Mouse (Mus musculus) right cerebral cortex, postnatal 36 days (tissue): ENCODE results near the gene Snx29.

Source experiments
- DNase-seq, 2 experiments: peaks; one replicate each; pipeline ENCODE4 v3.0.0; 2022; ENCODE audit warnings: low spot score in 2 of 2, mixed read lengths in 1 of 2

Snx29 gene

GRCm38 (mm10) chr16:11778715-11779460 is 456.2 kb downstream of the Snx29 start:
- peak; percentile 39 for DNase-seq

GRCm38 (mm10) chr16:11782082-11782481 is 459.4 kb downstream of the Snx29 start:
- DNase-seq: no peak

DNA sequence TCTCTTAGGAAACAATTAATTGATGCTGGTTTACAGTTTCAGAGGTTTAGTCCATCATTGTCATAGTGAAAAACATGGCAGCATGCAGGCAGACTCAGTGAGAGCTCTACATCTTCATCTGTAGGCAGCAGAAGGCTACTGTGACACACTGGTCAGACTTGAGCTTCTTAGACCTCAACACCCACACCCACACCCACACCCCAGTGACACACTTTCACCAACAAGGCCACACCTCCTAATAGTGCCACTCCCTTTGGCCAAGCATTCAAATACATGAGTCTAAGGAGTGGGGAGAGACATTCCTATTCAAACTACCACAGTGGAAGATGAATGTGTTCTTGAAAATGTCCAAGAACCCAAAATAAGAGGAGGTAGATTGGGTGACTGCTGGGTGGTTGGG is 460.6 kb downstream of the Snx29 start:
- DNase-seq: no peak

DNA sequence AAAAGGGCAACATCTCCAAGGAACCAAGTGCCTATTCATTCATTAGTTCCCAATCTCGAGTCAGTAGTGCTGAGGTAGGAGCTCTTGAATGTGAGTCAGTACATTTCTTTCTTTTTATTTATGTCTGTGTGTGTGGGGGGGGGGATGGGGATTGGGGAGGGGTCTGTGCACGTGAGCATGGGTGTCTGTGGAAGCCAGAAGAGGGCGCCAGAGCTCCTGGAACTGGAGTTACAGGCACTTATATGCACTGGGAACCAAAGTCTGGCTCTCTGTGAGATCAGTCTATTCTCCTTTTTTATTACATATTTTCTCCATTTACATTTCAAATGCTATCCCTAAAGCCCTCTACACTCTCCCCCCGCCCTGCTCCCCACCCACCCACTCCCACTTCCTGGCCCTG is 461.6 kb downstream of the Snx29 start:
- DNase-seq: no peak

DNA sequence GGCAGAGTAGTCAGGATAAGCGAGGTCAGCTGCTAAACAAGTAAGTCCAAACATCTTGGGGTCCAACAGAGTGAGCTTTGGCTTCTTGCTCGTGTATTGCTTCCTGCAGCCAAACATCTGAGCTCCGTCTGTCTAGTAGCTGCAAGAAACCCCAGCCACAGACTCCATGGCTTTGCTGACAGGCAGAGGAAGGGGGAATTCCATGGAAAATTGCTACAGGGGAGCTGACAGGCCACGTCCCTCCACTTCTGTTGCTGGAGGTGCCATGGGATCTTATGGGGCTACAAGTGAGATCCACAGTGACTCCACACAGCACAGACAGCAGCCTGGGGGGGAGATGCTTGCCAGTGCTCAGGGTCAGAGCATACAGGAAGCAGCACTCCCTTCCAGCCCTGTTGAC is 463.1 kb downstream of the Snx29 start:
- DNase-seq: no peak

DNA sequence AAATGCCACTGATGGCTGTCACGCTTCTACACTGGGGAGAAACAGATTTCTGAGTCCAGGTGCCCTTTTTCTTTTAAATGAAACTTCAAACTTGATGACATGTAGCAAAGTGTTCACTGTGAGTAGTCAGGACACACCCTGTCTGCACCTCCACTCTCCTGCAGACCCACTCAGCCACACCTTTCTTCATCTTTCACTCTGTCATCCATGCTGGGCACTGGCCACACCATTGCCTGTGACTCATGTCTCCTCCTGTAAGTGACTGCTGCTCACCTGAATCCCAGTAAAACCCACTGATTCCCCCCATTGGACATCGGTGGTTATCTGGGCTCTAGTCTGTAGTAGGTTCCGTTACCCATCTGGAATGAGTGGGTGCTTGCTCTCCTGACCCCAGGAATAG is 467.8 kb downstream of the Snx29 start:
- no peak for DNase-seq

DNA sequence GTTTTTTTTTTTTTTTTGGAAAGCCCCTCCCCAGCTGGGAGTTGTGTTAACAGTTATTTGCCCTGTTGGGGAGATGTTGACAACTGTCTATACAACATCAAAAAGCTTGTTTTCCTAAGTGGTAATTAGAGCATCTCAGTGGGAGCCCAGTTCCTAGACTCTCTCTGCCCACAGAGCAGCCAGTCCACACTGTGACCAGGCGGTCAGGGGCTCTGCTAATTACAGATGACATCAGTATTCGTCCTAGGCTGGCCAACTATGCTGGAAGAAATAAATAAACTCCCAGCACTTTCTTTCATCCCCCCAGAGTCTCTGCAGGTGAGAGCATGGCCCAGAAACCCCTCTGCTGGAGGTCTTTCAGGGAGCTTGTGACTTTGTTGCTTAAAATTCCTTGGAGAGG is 470.7 kb downstream of the Snx29 start:
- no peak for DNase-seq

DNA sequence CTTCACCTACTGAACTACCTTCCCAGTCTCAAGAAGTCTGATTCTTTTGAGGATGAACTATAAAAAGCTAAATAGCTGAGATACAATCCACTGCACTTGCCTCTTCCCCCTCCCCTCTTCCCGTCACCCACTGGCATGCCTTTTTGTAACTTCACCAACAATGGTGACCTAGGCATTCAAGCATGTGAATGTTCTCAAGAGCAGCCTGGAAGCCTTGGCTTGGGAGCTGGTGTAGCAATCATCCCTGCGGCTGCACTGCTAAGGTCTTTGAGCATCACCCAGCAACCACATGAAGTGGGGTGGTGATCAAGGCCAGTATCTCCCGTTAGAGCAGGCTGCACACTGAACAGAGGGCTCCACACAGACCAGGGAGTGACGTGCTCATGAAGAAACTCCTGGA is 471.9 kb downstream of the Snx29 start:
- DNase-seq: no peak

- no peak for DNase-seq
Measured at GRCm38 (mm10) chr16:11795758-11796460, 473.2 kb downstream of the Snx29 start.

GRCm38 (mm10) chr16:11801960-11802539 is 479.3 kb downstream of the Snx29 start:
- no peak for DNase-seq
